Mouse (Mus musculus) kidney, adult 18-20 months (tissue): ENCODE measurements around the gene Gm20388.
A peak's percentile ranks its signal among the peaks of the same experiment; 100 is the strongest.
"Not testable (repeated sequence)": the region's sequence is repeated elsewhere in the genome, so short reads cannot be mapped to it uniquely, and the experiment has no call there.

ENCODE experiments used
- DNase-seq: peaks from one replicate; pipeline ENCODE4 v3.0.0; 2021

Gene Gm20388

GRCm38 (mm10) chr8:120324555-120324954, 413.9 kb downstream of the Gm20388 start:
- DNase-seq, result peak; percentile 46

GRCm38 (mm10) chr8:120325172-120325767, 414.6 kb downstream of the Gm20388 start:
- DNase-seq, result no peak

DNA sequence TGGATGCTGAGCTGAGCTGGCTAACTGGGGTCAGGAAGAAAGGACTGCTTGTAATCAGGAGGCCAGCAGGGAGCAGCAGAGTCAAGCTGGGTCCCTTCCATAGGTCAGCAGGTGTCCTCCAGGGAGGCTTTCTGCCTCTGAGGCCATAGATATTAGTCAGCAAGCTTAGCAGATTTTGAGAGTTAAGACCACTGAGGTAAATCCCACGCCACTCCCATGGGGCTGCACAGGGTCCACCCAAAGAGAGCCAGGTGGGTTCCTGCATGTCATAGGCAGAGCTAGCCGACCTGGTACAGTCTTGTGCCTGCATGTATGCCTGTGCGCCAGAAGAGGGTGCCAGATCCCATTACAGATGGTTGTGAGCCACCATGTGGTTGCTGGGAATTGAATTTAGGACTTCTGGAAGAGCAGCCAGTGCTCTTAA, 416.5 kb downstream of the Gm20388 start:
- DNase-seq, result peak; percentile 69

DNA sequence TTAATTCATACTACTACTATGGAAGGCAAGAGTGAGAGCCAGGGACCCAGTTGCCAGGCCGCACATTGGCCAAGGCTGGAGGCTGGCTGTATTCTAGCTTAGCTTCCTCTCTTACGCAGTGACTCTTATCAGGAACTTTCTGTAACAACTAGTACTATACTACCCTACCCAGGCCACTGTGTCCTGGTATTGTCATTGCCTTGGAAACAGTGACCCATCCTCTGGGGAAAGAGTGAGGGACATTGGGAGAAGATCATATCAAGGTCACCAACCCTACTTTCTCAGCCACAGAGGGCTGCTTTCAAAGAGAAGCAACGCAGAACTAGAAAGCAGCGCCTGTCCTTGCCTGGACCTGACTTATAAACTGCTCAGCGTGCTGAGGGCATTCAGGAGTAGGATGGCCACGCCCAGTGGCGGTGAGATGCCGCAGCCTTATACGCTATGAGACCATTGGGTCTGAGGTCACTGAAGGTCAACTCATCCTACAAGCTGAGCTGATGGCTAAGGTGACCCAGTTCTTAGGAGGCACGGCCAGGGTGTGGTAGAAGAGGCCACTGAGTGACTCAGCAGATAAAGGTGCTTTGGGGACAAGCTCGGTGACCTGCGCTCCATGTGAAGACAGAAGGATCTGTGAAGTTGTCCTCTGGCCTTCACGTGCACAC, 417.9 kb downstream of the Gm20388 start:
- no peak for DNase-seq

DNA sequence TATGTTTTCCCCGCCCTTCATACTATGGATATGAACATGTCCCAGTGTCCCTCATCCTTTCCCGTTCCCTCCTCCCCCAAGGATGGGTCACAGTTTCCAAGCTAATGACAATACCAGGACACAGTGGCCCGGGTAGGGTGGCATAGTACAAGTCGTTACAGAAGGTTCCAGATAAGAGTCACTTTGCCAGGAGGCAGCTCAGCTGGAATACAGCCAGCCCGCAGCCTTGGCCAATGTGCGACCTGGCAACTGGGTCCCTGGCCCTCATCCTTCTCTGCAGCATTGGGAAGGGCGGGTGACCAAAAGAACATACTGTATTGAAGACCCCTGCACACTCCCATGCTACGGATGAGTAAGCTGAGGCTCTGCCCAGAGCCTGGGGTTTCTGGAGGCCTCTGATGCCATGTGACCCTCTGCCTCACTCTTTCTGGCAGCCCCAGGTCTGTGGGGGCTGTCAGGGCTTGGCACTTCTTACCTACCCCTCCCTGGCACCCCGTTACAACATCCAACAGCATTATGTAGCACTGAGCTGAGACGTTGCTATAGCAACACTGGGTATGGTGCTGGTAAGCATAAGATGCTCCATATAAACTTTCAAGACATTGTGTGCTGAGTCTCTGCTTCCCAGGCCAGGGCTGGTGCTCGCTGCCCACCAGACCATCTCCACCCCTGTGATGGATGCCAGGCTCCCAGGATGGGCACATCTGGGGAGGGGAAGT, 418.5 kb downstream of the Gm20388 start:
- no peak for DNase-seq

DNA sequence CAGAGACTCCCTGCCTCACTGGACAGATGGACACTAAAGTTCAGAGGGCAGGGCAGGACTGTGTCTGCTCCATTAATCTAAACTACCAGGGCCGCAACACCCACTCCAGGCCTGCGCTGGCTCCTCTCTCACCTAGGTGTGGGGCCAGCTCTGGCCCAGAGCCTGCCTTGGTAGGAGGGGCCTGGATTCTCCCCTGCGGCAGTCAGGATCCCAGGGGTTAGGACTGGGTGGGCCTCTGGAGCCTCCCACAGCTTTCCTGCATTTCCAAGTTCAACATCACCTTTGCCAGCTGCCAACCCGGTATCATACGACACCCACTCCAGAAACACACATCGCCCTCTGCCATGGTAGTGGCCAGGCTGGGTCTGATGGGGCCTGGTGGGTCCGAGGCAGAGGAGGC, 420.4 kb downstream of the Gm20388 start:
- no peak for DNase-seq

DNA sequence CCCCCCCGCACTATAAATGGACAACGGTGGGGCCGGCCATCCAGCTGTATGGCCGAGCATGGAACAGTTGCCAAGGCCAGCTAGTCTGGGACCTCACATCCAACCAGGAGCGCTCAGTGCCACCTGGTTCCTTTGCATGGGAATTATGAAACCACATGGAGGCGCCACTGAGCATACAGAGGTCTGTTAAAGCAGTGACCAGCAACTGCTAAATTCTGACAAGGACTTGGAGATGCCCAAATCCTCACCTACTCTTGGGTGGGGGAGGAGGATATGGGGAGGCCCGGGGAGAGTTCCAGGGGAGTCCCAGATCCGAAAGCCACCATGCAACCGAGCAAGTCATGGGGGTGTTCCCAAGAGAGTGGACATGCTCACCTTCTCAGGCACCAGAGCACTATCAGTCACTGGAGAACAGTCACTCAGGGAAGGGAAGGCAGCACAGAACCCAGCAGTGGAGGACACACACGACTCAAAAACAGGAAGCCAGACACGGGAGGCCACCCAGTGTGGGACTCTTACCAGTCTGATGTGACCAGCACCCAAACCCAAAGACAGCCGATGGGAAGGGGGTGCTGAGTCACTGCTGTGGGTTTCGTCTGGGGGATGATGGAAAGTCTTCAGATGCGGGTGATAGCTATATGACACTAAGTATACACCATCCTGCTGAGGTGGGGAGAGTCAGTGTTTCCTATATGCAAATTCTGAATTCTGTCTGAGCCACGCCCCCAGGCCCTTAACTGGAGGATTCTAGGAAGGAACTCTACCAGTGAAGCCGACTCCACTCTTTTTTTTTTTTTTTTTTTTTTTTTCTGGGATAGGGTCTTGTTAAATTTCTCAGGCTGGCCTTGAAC, 422.0 kb downstream of the Gm20388 start:
- no peak for DNase-seq

DNA sequence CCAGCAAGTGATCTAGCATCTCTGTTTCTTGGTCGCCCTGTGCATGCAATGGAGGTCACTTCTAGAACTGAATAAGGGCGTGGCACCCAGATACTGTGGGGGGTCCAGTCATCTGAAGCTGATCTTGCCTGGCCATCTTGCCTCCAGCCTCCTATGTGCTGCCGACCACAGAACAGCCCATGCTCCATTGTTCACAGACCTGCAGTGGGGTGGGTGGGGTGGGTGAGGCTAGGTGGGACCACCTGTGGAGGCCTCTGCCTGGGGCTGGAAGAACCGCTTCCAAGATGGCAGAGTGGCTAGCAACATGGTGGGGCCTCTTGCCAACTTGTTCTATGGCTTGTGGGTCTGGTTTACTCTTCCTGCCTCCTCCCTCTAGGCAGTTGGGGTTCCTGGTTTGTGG, 423.0 kb downstream of the Gm20388 start:
- no peak for DNase-seq

DNA sequence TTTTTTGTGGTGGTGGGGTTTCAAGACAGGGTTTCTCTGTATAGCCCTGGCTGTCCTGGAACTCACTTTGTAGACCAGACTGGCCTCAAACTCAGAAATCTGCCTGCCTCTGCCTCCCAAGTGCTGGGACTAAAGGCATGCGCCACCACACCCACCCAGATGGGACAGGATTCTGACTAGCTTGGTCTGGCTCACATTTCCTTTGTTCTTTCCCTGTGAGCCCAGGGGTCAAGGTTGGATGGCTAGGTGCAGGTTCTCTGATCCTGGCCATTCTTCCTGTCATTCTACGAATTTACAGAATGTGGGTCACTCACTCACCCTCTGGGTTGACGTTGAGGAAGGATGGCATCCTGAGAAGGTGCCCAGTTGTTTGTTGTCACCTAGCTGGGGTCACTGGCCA, 423.6 kb downstream of the Gm20388 start:
- not testable (repeated sequence) for DNase-seq

GRCm38 (mm10) chr8:120334878-120335261, 424.2 kb downstream of the Gm20388 start:
- DNase-seq, result no peak

- DNase-seq, result no peak
These were observed 424.8 kb downstream of the Gm20388 start for GRCm38 (mm10) chr8:120335262-120336086.

GRCm38 (mm10) chr8:120336087-120336380, 425.4 kb downstream of the Gm20388 start:
- DNase-seq, result no peak

DNA sequence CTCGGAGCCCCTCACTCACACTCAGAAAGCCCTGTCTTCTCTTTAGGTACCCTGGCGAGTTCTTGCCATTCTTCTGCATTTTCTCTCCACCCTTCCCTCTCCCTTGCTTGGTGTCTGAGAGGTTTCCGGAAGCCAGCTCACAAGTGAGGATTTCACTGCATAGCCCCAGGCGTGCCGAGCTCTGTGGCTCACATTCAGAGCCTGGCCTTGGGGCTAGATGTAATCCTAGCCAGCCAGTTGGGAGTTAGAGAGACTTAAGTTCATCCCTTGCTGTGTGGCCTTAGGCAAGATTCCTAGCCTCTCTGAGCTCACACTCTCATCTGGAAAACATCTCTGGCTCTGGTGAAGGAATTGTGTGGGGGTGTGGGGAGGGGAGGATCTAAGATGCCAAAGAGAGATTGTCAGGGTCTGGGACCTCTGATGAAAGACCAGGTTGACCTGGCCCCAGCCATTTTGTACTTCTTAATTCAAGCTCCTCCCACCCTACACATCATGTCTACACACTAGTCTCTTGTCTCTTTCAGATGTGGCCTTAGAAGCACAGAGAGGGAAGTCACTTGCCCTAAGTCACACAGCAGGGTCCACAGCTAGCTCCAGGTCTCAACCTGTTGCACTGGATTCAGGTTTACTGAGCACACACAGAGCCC, 426.4 kb downstream of the Gm20388 start:
- DNase-seq, result no peak

- DNase-seq, result no peak
These were observed 427.0 kb downstream of the Gm20388 start for GRCm38 (mm10) chr8:120337627-120338026.

- no peak for DNase-seq
These were observed 428.0 kb downstream of the Gm20388 start for GRCm38 (mm10) chr8:120338678-120339077.

DNA sequence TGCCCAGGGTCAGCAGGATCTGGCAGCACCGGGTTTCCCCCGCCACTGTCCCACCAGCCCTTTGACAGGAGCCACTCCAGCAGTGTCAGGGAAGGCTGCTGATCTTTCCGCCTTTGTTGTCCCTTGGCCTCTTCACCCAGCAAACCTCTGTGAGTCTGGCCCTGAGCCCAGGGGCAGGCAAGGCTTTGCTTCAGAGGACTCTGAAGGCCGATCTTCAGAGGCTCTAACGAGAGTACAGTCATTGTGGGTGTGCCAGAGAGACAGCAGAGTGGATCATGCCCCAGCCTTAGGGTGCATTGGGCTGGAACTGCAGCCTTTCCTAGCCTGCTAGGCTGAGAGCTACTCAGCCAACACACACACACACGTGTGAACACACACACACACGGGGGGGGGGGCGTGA, 429.1 kb downstream of the Gm20388 start:
- peak; percentile 68 for DNase-seq

DNA sequence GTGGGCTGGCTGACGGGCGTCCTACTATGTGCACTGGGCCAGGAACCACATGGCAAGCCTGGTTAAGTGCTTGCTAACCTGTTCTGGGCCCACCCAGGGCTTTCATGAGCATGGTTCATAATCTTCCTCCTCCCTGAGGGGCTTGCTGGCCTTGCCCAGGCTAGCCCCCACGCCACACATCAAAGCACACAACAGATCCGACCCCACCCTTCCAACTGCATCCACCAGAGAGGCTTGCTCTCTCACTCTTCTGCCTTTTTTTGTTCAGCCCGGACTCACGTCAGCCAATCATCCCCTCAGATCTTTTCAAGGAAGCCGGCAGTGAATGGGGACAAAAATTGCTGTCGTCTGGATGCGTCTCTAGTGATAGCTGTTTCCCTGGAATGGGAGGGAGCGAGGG, 430.5 kb downstream of the Gm20388 start:
- no peak for DNase-seq

- DNase-seq, result no peak
These were observed 432.4 kb downstream of the Gm20388 start for GRCm38 (mm10) chr8:120342847-120343548.

GRCm38 (mm10) chr8:120343582-120343981, 432.9 kb downstream of the Gm20388 start:
- DNase-seq, result no peak

DNA sequence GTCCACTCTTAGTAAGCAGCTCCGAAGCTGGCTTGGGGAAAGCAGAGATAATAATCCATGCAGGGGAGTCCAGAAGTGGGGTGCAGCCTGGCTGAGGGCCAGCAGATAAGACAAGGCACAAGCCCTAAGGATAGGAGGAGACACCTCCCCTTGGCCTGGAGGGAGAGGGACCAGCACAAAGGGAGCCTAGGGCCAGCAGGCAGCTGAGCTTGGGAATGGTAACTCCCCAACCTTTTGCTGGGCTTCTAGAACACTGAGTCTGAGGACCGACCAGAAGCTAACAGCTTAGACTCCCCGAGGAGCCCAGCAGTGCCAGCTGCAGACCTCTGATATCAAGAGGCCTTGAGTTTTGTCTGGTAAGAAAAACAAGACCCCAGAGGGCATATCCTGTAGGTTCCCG, 433.5 kb downstream of the Gm20388 start:
- DNase-seq, result no peak

DNA sequence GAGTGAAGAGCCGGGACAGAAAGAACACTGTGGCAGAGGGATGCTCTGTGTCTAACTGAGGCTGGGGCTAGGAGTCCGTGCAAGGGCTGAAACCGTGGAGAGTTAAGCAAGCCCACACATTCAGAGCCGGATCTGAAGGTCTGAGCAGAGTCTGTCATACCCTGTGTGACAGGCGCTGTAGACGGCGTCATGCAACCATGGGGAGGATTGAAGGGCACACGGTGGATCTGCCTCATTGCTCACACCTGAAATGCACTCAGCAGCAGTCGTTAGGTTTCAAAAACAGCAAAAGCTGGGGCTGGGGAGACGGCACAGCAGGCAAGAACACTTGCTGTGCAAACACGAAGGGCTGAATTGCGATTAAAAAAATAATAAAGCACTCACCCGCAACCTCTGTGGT, 433.9 kb downstream of the Gm20388 start:
- no peak for DNase-seq
